Mouse (Mus musculus): ENCODE measurements around the gene Gpr171. TPM values are rescaled to one million over a fixed set of nuclear protein-coding genes. Genes with fewer than 3 reads are reported as not detected.
"Not testable (repeated sequence)": the region's sequence is repeated elsewhere in the genome, so short reads cannot be mapped to it uniquely, and the experiment has no call there.

Gene Gpr171
- 50.7 and 55.6 TPM in 2 replicates for total RNA-seq (2017)

DNA sequence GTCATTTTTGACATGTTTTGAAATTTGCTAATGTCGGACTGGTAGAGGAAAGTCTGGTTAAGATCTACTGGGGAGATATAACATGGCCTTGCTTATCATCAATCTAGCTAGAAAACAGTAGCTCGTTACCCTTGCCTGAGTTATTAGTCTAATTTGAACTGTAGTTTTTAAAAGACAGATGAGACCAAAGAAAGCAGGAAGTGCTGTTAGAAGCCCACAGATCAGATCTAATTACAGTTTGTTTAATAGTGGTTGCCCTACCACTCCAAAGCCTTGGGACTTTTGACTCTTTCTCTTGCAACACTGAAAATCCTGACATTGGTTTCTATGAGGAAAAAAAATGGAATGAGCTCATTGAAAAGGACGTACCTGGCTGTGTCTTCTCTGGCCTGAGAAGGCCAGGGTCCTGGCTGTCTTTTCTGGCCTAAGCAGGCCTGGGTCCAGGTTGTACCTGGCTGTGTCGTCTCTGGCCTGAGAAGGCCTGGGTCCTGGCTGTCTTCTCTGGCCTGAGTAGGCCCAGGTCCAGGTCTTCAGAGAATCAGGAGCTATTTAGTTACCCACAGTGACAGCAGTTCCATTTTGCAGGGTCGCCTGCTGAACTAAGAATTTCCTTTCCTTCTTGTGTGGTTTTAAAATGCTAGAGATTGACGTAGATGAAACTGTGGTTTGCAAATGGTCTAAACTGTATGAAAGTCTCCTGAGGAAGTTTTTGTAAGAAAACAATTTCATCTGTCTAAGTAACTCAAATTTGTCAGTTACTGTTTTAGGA is at the start of gene Gpr171:
Gene Gpr171, minus strand, starts transcription at position 604 of the 769 bp plus-strand sequence.
- ATAC-seq (ENCODE audit: extremely low read depth, insufficient number of reproducible peaks, low FRiP score, poor library complexity, severe bottlenecking): peak; percentile 74

DNA sequence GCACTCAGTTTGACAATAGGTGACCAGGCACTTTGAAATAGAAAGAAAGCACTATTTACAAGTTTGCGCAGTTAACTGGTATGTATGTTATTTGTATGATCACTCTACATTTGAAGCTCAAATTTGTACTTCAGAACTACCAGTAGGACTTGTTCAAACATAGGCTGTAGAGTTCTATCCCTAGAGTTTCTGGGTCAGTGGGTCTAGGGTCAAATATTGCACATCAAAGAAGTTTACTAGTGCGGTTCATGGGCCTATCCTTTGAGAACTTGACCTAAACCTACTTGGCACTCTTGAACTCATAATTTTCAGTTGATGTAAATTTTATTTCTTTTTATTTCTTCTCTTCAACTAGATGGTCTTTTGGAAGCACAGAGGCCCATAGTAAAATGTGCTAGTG is 49.0 kb upstream of the Gpr171 start:
- ATAC-seq (ENCODE audit: extremely low read depth, insufficient number of reproducible peaks, low FRiP score, poor library complexity, severe bottlenecking): no peak

GRCm38 (mm10) chr3:59149646-59150045 is 48.0 kb upstream of the Gpr171 start:
- no peak for ATAC-seq (ENCODE audit: extremely low read depth, insufficient number of reproducible peaks, low FRiP score, poor library complexity, severe bottlenecking)

DNA sequence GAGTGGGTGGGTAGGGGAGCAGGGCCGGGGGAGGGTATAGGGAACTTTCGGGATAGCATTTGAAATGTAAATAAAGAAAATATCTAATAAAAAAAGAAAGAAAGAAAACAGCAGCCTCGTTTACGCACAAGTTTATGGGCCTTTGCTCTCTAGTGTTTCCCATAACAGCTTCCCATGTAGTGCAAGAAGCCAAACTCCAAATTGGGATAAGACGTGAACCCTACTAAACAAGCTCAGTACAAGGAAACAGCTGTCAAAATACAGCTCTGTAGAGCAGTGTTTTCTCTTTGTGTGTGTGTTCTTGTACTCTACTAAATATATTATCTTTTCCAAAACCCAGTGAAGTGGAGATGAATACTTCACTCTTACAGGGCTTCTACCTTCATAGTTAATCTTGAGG is 43.6 kb upstream of the Gpr171 start:
- ATAC-seq (ENCODE audit: extremely low read depth, insufficient number of reproducible peaks, low FRiP score, poor library complexity, severe bottlenecking): no peak

DNA sequence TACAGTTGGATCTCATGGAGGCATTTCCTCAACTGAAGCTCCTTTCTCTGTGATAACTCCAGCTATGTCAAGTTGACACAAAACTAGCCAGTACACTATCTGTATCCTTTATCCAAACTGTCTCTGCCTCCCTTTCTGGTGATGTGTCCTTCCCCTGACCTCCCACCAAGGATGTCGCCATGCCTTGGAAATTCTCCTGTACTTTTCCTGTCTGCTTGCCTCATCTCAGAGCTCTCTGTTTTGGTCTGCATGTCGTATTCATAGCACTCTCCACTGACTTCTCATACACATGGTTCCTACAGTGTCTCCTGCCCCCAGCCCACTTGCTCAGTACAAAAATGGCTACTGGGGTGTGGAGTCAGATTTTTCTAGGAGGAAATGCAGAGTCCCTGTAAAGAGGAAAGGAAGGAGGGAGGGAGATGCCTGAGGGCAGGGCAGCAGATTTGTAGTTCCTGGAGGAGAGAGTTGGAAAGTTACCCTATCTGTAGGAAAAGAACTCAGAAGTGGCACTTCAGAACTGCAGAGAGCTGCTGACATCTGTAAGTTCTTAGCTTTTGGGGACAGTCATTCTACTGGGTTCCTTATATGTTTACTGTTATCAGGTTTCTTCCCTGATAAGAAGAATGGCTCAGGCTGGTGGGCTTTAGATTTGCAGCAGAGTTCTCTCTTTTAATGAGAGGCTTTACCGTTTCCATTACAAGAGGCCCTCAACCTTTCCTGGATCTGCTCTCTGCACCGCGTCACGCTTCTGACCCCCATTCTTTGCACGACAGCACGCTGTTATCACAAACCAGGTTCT is 40.1 kb upstream of the Gpr171 start:
- no peak for ATAC-seq (ENCODE audit: extremely low read depth, insufficient number of reproducible peaks, low FRiP score, poor library complexity, severe bottlenecking)

DNA sequence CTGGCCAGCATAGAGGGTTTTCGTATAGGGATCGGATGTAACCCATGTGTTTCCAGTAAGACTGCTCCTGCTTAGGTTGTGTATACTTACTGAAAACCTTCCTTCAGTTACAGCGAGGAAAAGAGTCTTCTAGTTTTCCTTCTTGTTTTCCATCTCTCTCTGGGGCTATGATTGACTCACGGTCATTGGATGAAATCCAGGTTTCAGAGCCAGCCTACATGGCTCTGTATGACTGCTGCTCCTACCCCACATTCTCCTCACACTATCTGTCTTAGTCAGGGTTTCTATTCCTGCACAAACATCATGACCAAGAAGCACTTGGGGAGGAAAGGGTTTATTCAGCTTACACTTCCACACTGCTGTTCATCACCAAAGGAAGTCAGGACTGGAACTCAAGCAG is 39.3 kb upstream of the Gpr171 start:
- ATAC-seq (ENCODE audit: extremely low read depth, insufficient number of reproducible peaks, low FRiP score, poor library complexity, severe bottlenecking): not testable (repeated sequence)

DNA sequence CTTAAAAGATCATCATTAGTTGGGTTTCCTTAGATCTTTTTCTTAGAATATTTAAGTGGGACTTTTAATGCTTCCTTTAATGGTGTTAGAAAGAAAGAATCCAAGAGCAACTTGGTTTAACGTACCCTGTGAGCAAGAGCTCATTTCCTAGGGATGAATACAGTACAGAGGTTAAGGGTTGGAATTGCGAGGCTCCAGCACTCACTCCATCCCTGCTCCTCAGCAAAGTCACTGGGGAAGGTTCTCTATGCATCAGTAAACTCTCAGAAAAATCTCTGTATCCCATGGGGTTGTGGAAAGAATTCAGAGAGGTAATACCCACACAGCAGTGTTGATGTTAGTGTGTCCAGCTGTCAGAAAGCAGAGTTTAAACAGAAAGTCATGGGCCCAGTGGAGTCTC is 38.5 kb upstream of the Gpr171 start:
- ATAC-seq (ENCODE audit: extremely low read depth, insufficient number of reproducible peaks, low FRiP score, poor library complexity, severe bottlenecking): no peak

DNA sequence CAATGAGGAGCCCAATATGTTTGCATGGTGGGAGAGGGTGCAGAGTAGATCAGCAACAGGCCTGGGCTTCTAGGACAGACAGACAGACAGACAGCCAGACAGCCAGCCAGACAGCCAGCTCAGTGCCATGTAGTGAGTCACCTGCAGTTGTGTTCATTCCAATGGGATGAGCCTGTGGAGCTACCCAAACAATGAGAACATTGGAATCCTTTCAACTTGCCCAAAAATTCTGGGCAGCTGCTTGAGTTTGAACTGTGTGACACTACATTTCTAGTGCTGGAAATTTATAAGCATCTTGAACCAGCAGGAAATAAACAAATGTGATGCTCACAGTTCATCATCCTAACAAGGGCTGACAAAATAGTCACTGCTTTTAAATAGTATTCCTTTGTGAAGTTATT is 38.0 kb upstream of the Gpr171 start:
- no peak for ATAC-seq (ENCODE audit: extremely low read depth, insufficient number of reproducible peaks, low FRiP score, poor library complexity, severe bottlenecking)

GRCm38 (mm10) chr3:59138946-59139468 is 37.4 kb upstream of the Gpr171 start:
- no peak for ATAC-seq (ENCODE audit: extremely low read depth, insufficient number of reproducible peaks, low FRiP score, poor library complexity, severe bottlenecking)

DNA sequence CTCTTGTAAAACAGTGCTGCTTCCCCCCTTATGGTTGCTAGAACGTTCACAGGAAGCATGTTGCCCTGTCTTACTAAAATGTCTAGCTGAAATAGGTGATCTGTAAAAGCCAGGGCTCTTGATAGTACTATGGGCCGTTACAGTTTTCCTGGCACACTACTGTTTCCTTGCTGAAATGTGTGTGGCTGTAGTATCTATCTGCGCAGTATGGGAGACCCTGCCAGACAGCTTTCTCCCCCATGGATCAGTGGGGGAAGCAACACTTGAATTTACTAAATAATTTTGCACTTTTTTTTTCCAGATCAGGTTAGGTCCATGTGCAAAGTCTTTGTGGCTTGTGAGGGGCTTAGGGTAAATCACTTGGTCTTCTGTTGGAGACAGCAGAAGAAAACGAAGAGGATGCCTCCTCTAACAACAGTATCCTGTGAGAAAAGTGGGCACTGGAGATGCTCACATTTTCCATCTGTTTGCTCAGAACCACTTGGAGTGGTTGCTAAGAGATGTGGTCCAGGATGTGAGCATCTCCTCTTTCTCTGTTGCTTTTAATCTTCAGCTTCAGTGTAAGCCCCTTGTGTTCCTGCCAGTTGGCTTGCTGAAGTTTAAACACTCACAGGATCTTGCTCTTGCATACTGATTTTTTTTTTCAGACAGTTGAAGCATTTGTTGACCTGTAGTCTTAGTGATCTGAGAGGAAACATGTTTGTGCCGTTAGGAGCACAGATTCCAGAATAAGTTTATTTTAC is 34.5 kb upstream of the Gpr171 start:
- ATAC-seq (ENCODE audit: extremely low read depth, insufficient number of reproducible peaks, low FRiP score, poor library complexity, severe bottlenecking): no peak

DNA sequence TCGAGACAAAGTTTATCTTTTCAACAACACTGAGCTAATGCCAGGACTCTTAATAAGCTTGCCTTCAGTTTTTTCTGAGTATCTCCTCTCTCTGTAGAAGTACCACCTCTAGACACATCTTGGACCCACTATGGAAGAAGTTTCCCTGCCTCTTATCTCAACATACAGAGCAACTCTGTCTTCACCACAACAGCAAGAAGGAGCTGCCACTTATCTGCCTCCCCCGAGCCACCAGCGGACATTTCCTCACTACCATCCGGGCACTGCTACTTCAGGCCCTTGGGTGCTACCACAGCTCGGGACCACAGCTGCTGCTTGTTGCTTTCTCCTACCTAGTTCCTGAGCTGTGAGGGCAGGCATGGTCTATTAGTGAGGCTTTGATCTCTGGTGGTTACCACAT is 31.6 kb upstream of the Gpr171 start:
- ATAC-seq (ENCODE audit: extremely low read depth, insufficient number of reproducible peaks, low FRiP score, poor library complexity, severe bottlenecking): no peak

- no peak for ATAC-seq (ENCODE audit: extremely low read depth, insufficient number of reproducible peaks, low FRiP score, poor library complexity, severe bottlenecking)
These were observed 30.3 kb upstream of the Gpr171 start for GRCm38 (mm10) chr3:59131966-59132365.

- ATAC-seq (ENCODE audit: extremely low read depth, insufficient number of reproducible peaks, low FRiP score, poor library complexity, severe bottlenecking): no peak
These were observed 29.5 kb upstream of the Gpr171 start for GRCm38 (mm10) chr3:59131081-59131480.

DNA sequence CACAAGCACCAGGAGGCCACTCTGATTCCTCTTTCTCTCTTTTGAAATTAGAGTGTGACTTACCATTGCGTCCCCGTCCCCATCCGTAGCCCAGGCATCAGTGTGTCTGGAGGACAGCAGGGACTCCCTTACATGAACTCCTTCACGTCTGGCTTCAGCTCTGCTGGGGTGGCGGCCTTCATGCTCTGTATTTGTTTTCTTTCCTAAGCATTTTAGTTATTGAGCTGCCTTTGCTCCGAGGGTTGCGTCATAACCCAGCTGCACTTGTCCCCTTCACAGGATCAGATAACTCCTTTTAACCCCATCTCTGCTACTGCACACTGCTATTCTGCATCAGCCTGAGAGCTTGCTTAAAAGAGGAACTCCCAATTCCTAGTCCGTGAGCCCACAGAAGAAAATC is 28.8 kb upstream of the Gpr171 start:
- peak; percentile 45; the same call in 1 of the 2 replicates for ATAC-seq (ENCODE audit: extremely low read depth, insufficient number of reproducible peaks, low FRiP score, poor library complexity, severe bottlenecking)

GRCm38 (mm10) chr3:59129547-59129946 is 27.9 kb upstream of the Gpr171 start:
- ATAC-seq (ENCODE audit: extremely low read depth, insufficient number of reproducible peaks, low FRiP score, poor library complexity, severe bottlenecking): no peak

DNA sequence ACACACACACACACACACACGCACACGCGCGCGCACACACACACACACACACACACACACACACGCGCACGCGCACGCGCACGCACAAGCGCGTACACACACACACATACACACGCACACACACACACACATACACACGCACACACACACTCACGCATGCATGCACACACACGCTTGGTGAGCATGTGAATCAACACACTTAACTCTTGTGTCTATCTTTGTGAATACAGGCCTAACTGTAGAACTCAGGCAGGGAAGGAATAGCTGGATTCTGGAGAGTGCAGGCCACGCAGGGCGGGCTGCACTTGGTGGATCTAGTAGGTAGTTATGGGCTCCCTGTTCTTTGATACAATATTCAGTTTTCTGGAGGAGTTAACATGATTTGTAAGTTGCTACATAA is 27.1 kb upstream of the Gpr171 start:
- ATAC-seq (ENCODE audit: extremely low read depth, insufficient number of reproducible peaks, low FRiP score, poor library complexity, severe bottlenecking): no peak

- no peak for ATAC-seq (ENCODE audit: extremely low read depth, insufficient number of reproducible peaks, low FRiP score, poor library complexity, severe bottlenecking)
These were observed 24.3 kb upstream of the Gpr171 start for GRCm38 (mm10) chr3:59125783-59126555.

DNA sequence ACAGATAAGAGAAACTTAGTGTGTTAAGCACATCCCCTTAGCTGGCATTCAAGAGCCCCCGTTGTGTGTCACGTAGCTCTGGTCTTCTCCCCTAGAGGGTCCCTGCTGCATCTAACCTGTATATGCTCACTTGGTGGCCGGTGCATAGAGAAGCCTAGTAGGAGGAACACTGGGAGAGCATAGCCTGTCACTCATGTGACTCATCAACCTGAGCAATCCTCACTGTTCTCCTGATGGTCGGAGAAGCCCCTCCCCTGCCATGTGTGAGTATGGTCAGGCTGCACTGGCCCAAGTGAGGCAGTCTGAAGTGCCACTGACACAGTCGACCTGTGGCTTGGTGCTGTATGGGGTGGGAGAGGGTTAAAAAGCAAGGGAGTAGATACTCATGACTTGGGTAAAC is 23.4 kb upstream of the Gpr171 start:
- no peak for ATAC-seq (ENCODE audit: extremely low read depth, insufficient number of reproducible peaks, low FRiP score, poor library complexity, severe bottlenecking)
